In the genomic region with DNA sequence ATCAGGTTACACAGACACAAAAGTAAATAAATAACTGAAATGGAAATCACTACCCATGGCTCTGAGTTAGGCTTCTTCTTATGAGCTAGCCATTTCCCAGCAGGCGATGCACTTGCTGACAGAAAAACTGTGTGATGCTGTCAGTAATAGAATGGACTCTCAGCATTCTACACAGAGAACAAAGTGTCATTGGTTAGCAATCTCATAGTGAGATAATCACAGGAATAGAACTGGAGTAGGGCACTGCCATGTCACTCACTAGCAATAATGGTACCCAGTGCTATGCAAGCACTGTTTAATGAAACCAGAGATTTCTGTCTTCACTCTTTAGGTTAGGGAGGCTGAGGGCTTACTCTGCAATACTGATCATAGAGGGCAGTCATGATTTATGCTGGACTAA, we compare ENCODE assay signal across 21 mouse cellular contexts.
A peak's percentile ranks its signal among the peaks of the same experiment; 100 is the strongest.
DNase-seq lines count a peak whose midpoint lies in the region; ATAC-seq and TF ChIP-seq lines count a peak whose summit lies in the region.
"Had no signal": no experiment of that assay in that cellular context is flagged by ENCODE, and none has a peak within 500 bp of the region (broad histone marks: within the 10 kb centered on the region; RNA-seq: fewer than 3 reads in every experiment).

No protein-coding gene starts in this region.

- no peak overlapping the region for H3K4me3 ChIP-seq in forebrain, embryonic 12.5 days (replicated peaks)
- no peak overlapping the region for H3K4me3 ChIP-seq in forebrain, embryonic 11.5 days (ENCODE audit: low read depth, low read length)
- H3K4me3 ChIP-seq in hindbrain, postnatal 0 days (ENCODE audit: low read length) = no peak overlapping the region
- H3K4me3 ChIP-seq in hindbrain, embryonic 12.5 days = no peak overlapping the region
- no peak overlapping the region for H3K4me3 ChIP-seq in forebrain, embryonic 15.5 days
- H3K4me3 ChIP-seq: heart, embryonic 10.5 days; heart, embryonic 13.5 days; hindbrain, embryonic 13.5 days had no signal

- WGBS in forebrain, embryonic 12.5 days = 65% methylated on average over 1 of the region's 1 CpGs
- 76% methylated on average over 1 of the region's 1 CpGs for WGBS in forebrain, embryonic 11.5 days
- 55% methylated on average over 1 of the region's 1 CpGs for whole genome bisulfite sequencing in hindbrain, postnatal 0 days
- WGBS in hindbrain, embryonic 12.5 days = 80% methylated on average over 1 of the region's 1 CpGs
- 51% methylated on average over 1 of the region's 1 CpGs for WGBS in forebrain, embryonic 15.5 days

- H3K27me3 ChIP-seq in forebrain, embryonic 12.5 days = no peaks in the 10 kb centered on the region
- no peaks in the 10 kb centered on the region for H3K27me3 ChIP-seq in forebrain, embryonic 11.5 days (ENCODE audit: control insufficient read depth, insufficient read depth, low read length)
- H3K27me3 ChIP-seq in hindbrain, postnatal 0 days (ENCODE audit: insufficient read depth, low read length) = no peaks in the 10 kb centered on the region
- no peaks in the 10 kb centered on the region for H3K27me3 ChIP-seq in hindbrain, embryonic 12.5 days
- H3K27me3 ChIP-seq in forebrain, embryonic 15.5 days = no peaks in the 10 kb centered on the region
- H3K27me3 ChIP-seq: heart, embryonic 13.5 days; hindbrain, embryonic 13.5 days had no signal

- H3K9me3 ChIP-seq in forebrain, embryonic 12.5 days = no peaks in the 10 kb centered on the region
- H3K9me3 ChIP-seq in forebrain, embryonic 11.5 days (ENCODE audit: control insufficient read depth, low read length) = no peaks in the 10 kb centered on the region
- H3K9me3 ChIP-seq in hindbrain, postnatal 0 days (ENCODE audit: low read length) = no peaks in the 10 kb centered on the region
- no peaks in the 10 kb centered on the region for H3K9me3 ChIP-seq in hindbrain, embryonic 12.5 days (replicated peaks)
- H3K9me3 ChIP-seq in forebrain, embryonic 15.5 days = no peaks in the 10 kb centered on the region
- H3K9me3 ChIP-seq: heart, embryonic 10.5 days; heart, embryonic 13.5 days; hindbrain, embryonic 13.5 days had no signal

- H3K27ac ChIP-seq in forebrain, embryonic 12.5 days = no peak overlapping the region
- H3K27ac ChIP-seq in forebrain, embryonic 11.5 days (ENCODE audit: low read depth, low read length) = no peak overlapping the region
- no peak overlapping the region for H3K27ac ChIP-seq in hindbrain, postnatal 0 days
- no peak overlapping the region for H3K27ac ChIP-seq in hindbrain, embryonic 12.5 days
- H3K27ac ChIP-seq in forebrain, embryonic 15.5 days (replicated peaks) = no peak overlapping the region
- H3K27ac ChIP-seq: heart, embryonic 10.5 days; heart, embryonic 13.5 days; hindbrain, embryonic 13.5 days had no signal

- no peak overlapping the region for H3K9ac ChIP-seq in forebrain, embryonic 12.5 days
- H3K9ac ChIP-seq in forebrain, embryonic 11.5 days (ENCODE audit: low read length) = no peak overlapping the region
- no peak overlapping the region for H3K9ac ChIP-seq in hindbrain, postnatal 0 days (replicated peaks; ENCODE audit: low read length)
- H3K9ac ChIP-seq in hindbrain, embryonic 12.5 days = no peak overlapping the region
- no peak overlapping the region for H3K9ac ChIP-seq in forebrain, embryonic 15.5 days (replicated peaks)
- H3K9ac ChIP-seq: heart, embryonic 13.5 days; hindbrain, embryonic 13.5 days had no signal

- H3K36me3 ChIP-seq in forebrain, embryonic 12.5 days (replicated peaks) = no peaks in the 10 kb centered on the region
- H3K36me3 ChIP-seq in forebrain, embryonic 11.5 days (ENCODE audit: control insufficient read depth, insufficient read depth, low read length) = no peaks in the 10 kb centered on the region
- no peaks in the 10 kb centered on the region for H3K36me3 ChIP-seq in hindbrain, postnatal 0 days (ENCODE audit: insufficient read depth, low read length)
- no peaks in the 10 kb centered on the region for H3K36me3 ChIP-seq in hindbrain, embryonic 12.5 days
- H3K36me3 ChIP-seq in forebrain, embryonic 15.5 days = no peaks in the 10 kb centered on the region
- H3K36me3 ChIP-seq: heart, embryonic 10.5 days; heart, embryonic 13.5 days; hindbrain, embryonic 13.5 days had no signal

- peak; percentile 68; the same call in 1 of the 2 replicates for ATAC-seq in forebrain, embryonic 12.5 days (ENCODE audit: low FRiP score)
- ATAC-seq in forebrain, embryonic 11.5 days (replicated peaks; ENCODE audit: low FRiP score) = no peak; the same call in 1 of the 2 replicates
- no peak for ATAC-seq in hindbrain, postnatal 0 days
- ATAC-seq in hindbrain, embryonic 12.5 days (ENCODE audit: low FRiP score) = no peak
- peak; percentile 74 for ATAC-seq in forebrain, embryonic 15.5 days (replicated peaks)
- ATAC-seq: activated CD4-positive, CD25-positive, alpha-beta regulatory T cell, adult 4 months; intestine, postnatal 0 days had no signal

- no peak for TF ChIP-seq CTCF in hindbrain, postnatal 0 days (IDR thresholded peaks at IDR 0.05; ENCODE audit: low read depth)

- DNase-seq in forebrain, embryonic 11.5 days (ENCODE audit: low spot score) = no peak
- DNase-seq in hindbrain, postnatal 0 days (ENCODE audit: low spot score) = peak; percentile 8
- DNase-seq in right cerebral cortex, adult 18-20 months = no peak
- DNase-seq in left cerebral cortex, adult 18-20 months (ENCODE audit: low spot score in 2 of 2) = no peak
- DNase-seq: adrenal gland, adult 8-10 months; adrenal gland, postnatal 25 days; cerebellum, adult 18-20 months; cerebellum, adult 9-10 months; cerebellum, postnatal 14 days; gastrocnemius, postnatal 25 days; heart, adult 18-20 months; heart, postnatal 14 days; heart, postnatal 4 days had no signal

- H3K4me1 ChIP-seq in forebrain, embryonic 12.5 days = no peaks in the 10 kb centered on the region; the same call in 1 of the 2 replicates
- H3K4me1 ChIP-seq in forebrain, embryonic 11.5 days (replicated peaks; ENCODE audit: control insufficient read depth, insufficient read depth, low read length) = no peaks in the 10 kb centered on the region
- no peaks in the 10 kb centered on the region for H3K4me1 ChIP-seq in hindbrain, postnatal 0 days (ENCODE audit: insufficient read depth, low read length)
- H3K4me1 ChIP-seq in hindbrain, embryonic 12.5 days = peaks cover 3% of the 10 kb centered on the region; the same call in 1 of the 2 replicates
- H3K4me1 ChIP-seq in forebrain, embryonic 15.5 days = peaks cover 11% of the 10 kb centered on the region; the same call in 1 of the 2 replicates
- H3K4me1 ChIP-seq: heart, embryonic 10.5 days; heart, embryonic 13.5 days; hindbrain, embryonic 13.5 days had no signal

- H3K4me2 ChIP-seq in forebrain, embryonic 12.5 days = no peak overlapping the region
- H3K4me2 ChIP-seq in forebrain, embryonic 11.5 days (ENCODE audit: low read depth, low read length, severe bottlenecking) = no peak overlapping the region
- H3K4me2 ChIP-seq in hindbrain, postnatal 0 days (ENCODE audit: low read depth, low read length) = no peak overlapping the region
- no peak overlapping the region for H3K4me2 ChIP-seq in hindbrain, embryonic 12.5 days (replicated peaks)
- H3K4me2 ChIP-seq in forebrain, embryonic 15.5 days (replicated peaks) = no peak overlapping the region
- H3K4me2 ChIP-seq: heart, embryonic 13.5 days; hindbrain, embryonic 13.5 days had no signal

Comparison
In these comparisons a context has a peak if more than half of its experiments do, and no peak if none do; other contexts are left out.
1. ATAC-seq: peak in forebrain, embryonic 12.5 days (single experiment) and forebrain, embryonic 15.5 days (single experiment); none in forebrain, embryonic 11.5 days (single experiment), hindbrain, postnatal 0 days (single experiment) and hindbrain, embryonic 12.5 days (single experiment).